10 mouse cellular contexts compared by ENCODE assay signal in genomic region chr6:4488966-4489365, GRCm38 (mm10). TPM values are rescaled to one million over a fixed set of nuclear protein-coding genes. Genes with fewer than 3 reads are reported as not detected.
A peak's percentile ranks its signal among the peaks of the same experiment; 100 is the strongest.
DNase-seq lines count a peak whose midpoint lies in the region; ATAC-seq lines count a peak whose summit lies in the region.
"Had no signal": no experiment of that assay in that cellular context is flagged by ENCODE, and none has a peak within 500 bp of the region (broad histone marks: within the 10 kb centered on the region; RNA-seq: fewer than 3 reads in every experiment).

No protein-coding gene starts in this region.

- H3K9ac ChIP-seq in kidney, embryonic 14.5 days (ENCODE audit: low read depth, low read length): peak overlapping the region; percentile 28; the same call in 1 of the 2 replicates
- H3K9ac ChIP-seq in heart, embryonic 16.5 days (ENCODE audit: low read length): peak overlapping the region; percentile 13; the same call in 1 of the 2 replicates
- H3K9ac ChIP-seq in limb, embryonic 15.5 days: no peak overlapping the region

- peak overlapping the region; percentile 97 for H3K27ac ChIP-seq in kidney, embryonic 14.5 days (ENCODE audit: low read depth, low read length)
- peak overlapping the region; percentile 85 for H3K27ac ChIP-seq in heart, embryonic 16.5 days (ENCODE audit: low read length)
- H3K27ac ChIP-seq in limb, embryonic 15.5 days: peak overlapping the region; percentile 88

- ATAC-seq in kidney, embryonic 14.5 days (ENCODE audit: low FRiP score, low TSS enrichment): 0 out of 2 replicates have a peak, but pooled peaks have one; percentile 6
- ATAC-seq in heart, embryonic 16.5 days (replicated peaks; ENCODE audit: extremely low read depth, insufficient read depth, low FRiP score): no peak
- no peak; the same call in 1 of the 2 replicates for ATAC-seq in limb, embryonic 15.5 days (ENCODE audit: insufficient number of reproducible peaks, low FRiP score, low TSS enrichment, low read depth)

- peak overlapping the region; percentile 29 for H3K4me2 ChIP-seq in kidney, embryonic 14.5 days (replicated peaks; ENCODE audit: low read depth, low read length)
- peak overlapping the region; percentile 24 for H3K4me2 ChIP-seq in heart, embryonic 16.5 days (ENCODE audit: low read depth, low read length)
- peak overlapping the region; percentile 34 for H3K4me2 ChIP-seq in limb, embryonic 15.5 days

- no peaks in the 10 kb centered on the region for H3K27me3 ChIP-seq in kidney, embryonic 14.5 days (ENCODE audit: control insufficient read depth, insufficient read depth, low read length)
- no peaks in the 10 kb centered on the region for H3K27me3 ChIP-seq in heart, embryonic 16.5 days (ENCODE audit: control insufficient read depth, insufficient read depth, low read length)
- no peaks in the 10 kb centered on the region for H3K27me3 ChIP-seq in limb, embryonic 15.5 days

- WGBS in kidney, embryonic 14.5 days: 4% methylated on average over 1 of the region's 1 CpGs
- WGBS in heart, embryonic 16.5 days: 31% methylated on average over 1 of the region's 1 CpGs
- 15% methylated on average over 1 of the region's 1 CpGs for WGBS in limb, embryonic 15.5 days

- peaks cover 8% of the 10 kb centered on the region for H3K4me1 ChIP-seq in kidney, embryonic 14.5 days (ENCODE audit: control insufficient read depth, insufficient read depth, low read length)
- peaks cover 14% of the 10 kb centered on the region for H3K4me1 ChIP-seq in heart, embryonic 16.5 days (ENCODE audit: control insufficient read depth, insufficient read depth, low read length)
- H3K4me1 ChIP-seq in limb, embryonic 15.5 days: peaks cover 43% of the 10 kb centered on the region

- intact Hi-C loops in left cerebral cortex, postnatal 14 days (cut with DNase I): no loop called here

- H3K9me3 ChIP-seq in kidney, embryonic 14.5 days (ENCODE audit: control insufficient read depth, low read length): no peaks in the 10 kb centered on the region
- no peaks in the 10 kb centered on the region for H3K9me3 ChIP-seq in heart, embryonic 16.5 days (replicated peaks; ENCODE audit: control insufficient read depth, low read length)
- H3K9me3 ChIP-seq in limb, embryonic 15.5 days: no peaks in the 10 kb centered on the region
- H3K9me3 ChIP-seq: G1E had no signal

- no peak for DNase-seq in kidney, postnatal 4 days
- DNase-seq in embryo, embryonic 10.5 days (ENCODE audit: low spot score): peak; percentile 19
- no peak for DNase-seq in adrenal gland, adult 2 months
- DNase-seq in left cerebral cortex, postnatal 14 days (ENCODE audit: low spot score in 2 of 2): no peak
- no peak for DNase-seq in left cerebral cortex, adult 9 months (ENCODE audit: low spot score in 2 of 2)
- DNase-seq: thymus, adult 2 months had no signal

- H3K4me3 ChIP-seq in kidney, embryonic 14.5 days (ENCODE audit: low read length): no peak overlapping the region
- no peak overlapping the region for H3K4me3 ChIP-seq in heart, embryonic 16.5 days (ENCODE audit: low read length)
- H3K4me3 ChIP-seq in limb, embryonic 15.5 days: peak overlapping the region; percentile 14

- H3K36me3 ChIP-seq in kidney, embryonic 14.5 days (ENCODE audit: control insufficient read depth, insufficient read depth, low read length): no peaks in the 10 kb centered on the region
- no peaks in the 10 kb centered on the region for H3K36me3 ChIP-seq in heart, embryonic 16.5 days (ENCODE audit: control insufficient read depth, insufficient read depth)
- H3K36me3 ChIP-seq in limb, embryonic 15.5 days: no peaks in the 10 kb centered on the region
- H3K36me3 ChIP-seq: G1E had no signal

RNA-seq across cellular contexts. Expression of gene Col1a2, which starts 15.6 kb away (rescaled TPM):
- 171 and 267 TPM in 2 replicates for polyA plus RNA-seq in kidney, embryonic 14.5 days (2014; fragmentation: Nextera tagmentation; extraction: Ambion mirVana)
- 382 and 460 TPM in 2 replicates for polyA plus RNA-seq in heart, embryonic 16.5 days (2015; fragmentation: Nextera tagmentation; extraction: Ambion mirVana)
- 2,665 and 3,005 TPM in 2 replicates for polyA plus RNA-seq in limb, embryonic 15.5 days (2015; fragmentation: Nextera tagmentation; extraction: Ambion mirVana)
- total RNA-seq in adrenal gland, adult 2 months (2021): 100 to 1,000 TPM in 1 of 2 experiments, 10 to 100 TPM in 1; 56.3 to 121 TPM
- polyA plus RNA-seq in adrenal gland, adult 2 months (2012; rRNA removed): 41.9 and 43.7 TPM in 2 replicates
- total RNA-seq in left cerebral cortex, postnatal 14 days (2021): 10 to 100 TPM; 42.8 to 51.2 TPM
- polyA plus RNA-seq: G1E had no signal
